Mouse (Mus musculus) cerebellum, adult 2 months (tissue): ENCODE data around the gene Hax1.

ENCODE experiments used
- CTCF ChIP-seq: fragments of 200-500 bp; IDR thresholded peaks from 2 replicates; pipeline ENCODE4 v1.5.1; 2011; ENCODE audit warnings: low read depth, mild to moderate bottlenecking, control low read depth, low read length, moderate library complexity, borderline replicate concordance; ENCODE audit not compliant: insufficient read depth
- POLR2A ChIP-seq: fragments of 200-500 bp; IDR thresholded peaks from 2 replicates; pipeline ENCODE4 v1.6.1; 2011; ENCODE audit warnings: low read length, control low read depth, borderline replicate concordance; ENCODE audit not compliant: insufficient read depth

GRCm38 (mm10) chr3:89953420-89953819, 45.2 kb downstream of the Hax1 start:
- TF ChIP-seq CTCF (peak; percentile 91), POLR2A (no peak)
